Mouse (Mus musculus): ENCODE data around the gene Vmn1r15. TPM values are rescaled to one million over a fixed set of nuclear protein-coding genes. Genes with fewer than 3 reads are reported as not detected.

Gene Vmn1r15
- not detected in 2 replicates for polyA plus RNA-seq (2014; fragmentation: Nextera tagmentation; extraction: Ambion mirVana)

DNA sequence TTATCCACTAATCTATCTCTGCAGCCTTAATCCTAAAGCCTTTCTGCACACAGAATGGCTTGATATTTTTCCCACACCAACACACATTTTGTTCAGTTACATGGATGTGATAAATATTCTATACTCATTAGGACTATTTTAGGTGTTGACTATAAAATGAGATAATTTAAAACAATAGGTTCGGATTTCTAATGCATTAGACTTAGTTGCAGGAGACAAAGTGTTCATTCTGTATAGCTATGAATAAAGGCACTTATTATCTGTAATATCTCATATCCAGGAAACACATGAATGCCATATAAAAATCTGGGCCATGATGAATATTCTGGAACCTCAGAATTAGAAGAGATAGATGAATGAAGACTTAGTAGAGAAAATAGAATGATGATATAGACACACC lies at the start of gene Vmn1r15:
Gene Vmn1r15, plus strand, starts transcription at position 301 of the 400 bp plus-strand sequence.
- H3K4me2 ChIP-seq (ENCODE audit: low read depth, low read length), result no peak within 1 kb of the TSS
- WGBS, result 66% methylated on average over 1 of the region's 1 CpGs
- H3K9me3 ChIP-seq (ENCODE audit: control insufficient read depth, low read length), result no peaks in the 10 kb centered on the region
- H3K36me3 ChIP-seq (ENCODE audit: control insufficient read depth, insufficient read depth, low read length), result no peaks in the 10 kb centered on the region
- DNase-seq (ENCODE audit: low spot score) (no peak), ATAC-seq (ENCODE audit: low read depth) (no peak)
- no peak within 1 kb of the TSS for H3K4me3 ChIP-seq (ENCODE audit: low read depth, low read length)
- no peak within 1 kb of the TSS for H3K27ac ChIP-seq (replicated peaks; ENCODE audit: low read depth, low read length)
- no peak within 1 kb of the TSS for H3K9ac ChIP-seq (ENCODE audit: low read depth, low read length)
- H3K27me3 ChIP-seq (replicated peaks; ENCODE audit: control insufficient read depth, insufficient read depth, low read length), result no peaks in the 10 kb centered on the region
- H3K4me1 ChIP-seq (ENCODE audit: control insufficient read depth, insufficient read depth, low read length), result no peaks in the 10 kb centered on the region

DNA sequence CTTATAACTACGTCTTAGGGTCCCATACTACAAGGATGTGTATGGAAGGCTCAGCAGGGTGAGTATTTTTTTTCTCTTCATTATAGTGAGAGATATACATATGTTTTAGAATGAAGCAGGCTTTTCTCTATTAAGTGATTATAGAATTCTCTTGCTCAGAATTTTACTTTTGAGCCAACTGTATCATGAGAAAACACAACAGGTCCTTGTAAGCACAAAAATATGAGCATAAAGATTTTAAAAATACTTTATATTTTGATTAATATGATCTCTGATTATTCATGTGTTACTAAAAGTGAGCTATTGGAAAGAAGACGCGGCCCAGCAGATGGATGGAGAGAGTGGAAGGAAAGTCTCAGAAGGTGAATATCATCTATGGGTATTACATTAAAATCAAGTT lies 26.4 kb upstream of the Vmn1r15 start, which contains the start of gene Vmn1r14:
Gene Vmn1r14, plus strand, starts transcription at position 301 of the 400 bp plus-strand sequence.
- Histone ChIP-seq H3K36me3 (ENCODE audit: control insufficient read depth, insufficient read depth, low read length) (no peaks in the 10 kb centered on the region), H3K4me3 (ENCODE audit: low read depth, low read length) (no peak within 1 kb of the TSS), H3K4me1 (ENCODE audit: control insufficient read depth, insufficient read depth, low read length) (no peaks in the 10 kb centered on the region), H3K9ac (ENCODE audit: low read depth, low read length) (no peak within 1 kb of the TSS), H3K4me2 (ENCODE audit: low read depth, low read length) (no peak within 1 kb of the TSS), H3K27me3 (replicated peaks; ENCODE audit: control insufficient read depth, insufficient read depth, low read length) (no peaks in the 10 kb centered on the region), H3K27ac (replicated peaks; ENCODE audit: low read depth, low read length) (no peak within 1 kb of the TSS), H3K9me3 (ENCODE audit: control insufficient read depth, low read length) (no peaks in the 10 kb centered on the region)
- ATAC-seq (ENCODE audit: low read depth) (no peak), DNase-seq (ENCODE audit: low spot score) (no peak)
- WGBS, result 90% methylated on average over 3 of the region's 3 CpGs

DNA sequence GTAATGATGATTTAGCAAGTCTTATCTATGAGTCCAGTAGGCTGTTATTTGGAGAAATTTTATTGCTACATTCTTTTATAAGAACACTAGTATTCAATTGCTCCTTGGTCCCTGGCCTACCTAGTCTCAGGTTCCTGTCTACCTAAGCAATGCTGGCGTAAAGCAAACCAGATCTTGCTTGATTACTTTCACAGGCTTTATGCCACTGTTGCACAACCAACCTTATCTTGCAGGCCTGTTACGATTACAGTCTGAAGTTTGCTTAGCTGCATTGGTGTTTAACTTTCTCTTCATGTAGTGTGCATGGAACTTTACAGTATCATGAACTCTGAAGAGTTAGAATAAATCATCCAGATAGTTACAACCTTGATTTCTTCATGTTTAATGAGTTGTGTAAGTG lies 3.2 kb downstream of the Vmn1r15 start:
- 93% methylated on average over 2 of the region's 2 CpGs for WGBS
- no peak overlapping the region for H3K27ac ChIP-seq (replicated peaks; ENCODE audit: low read depth, low read length)

DNA sequence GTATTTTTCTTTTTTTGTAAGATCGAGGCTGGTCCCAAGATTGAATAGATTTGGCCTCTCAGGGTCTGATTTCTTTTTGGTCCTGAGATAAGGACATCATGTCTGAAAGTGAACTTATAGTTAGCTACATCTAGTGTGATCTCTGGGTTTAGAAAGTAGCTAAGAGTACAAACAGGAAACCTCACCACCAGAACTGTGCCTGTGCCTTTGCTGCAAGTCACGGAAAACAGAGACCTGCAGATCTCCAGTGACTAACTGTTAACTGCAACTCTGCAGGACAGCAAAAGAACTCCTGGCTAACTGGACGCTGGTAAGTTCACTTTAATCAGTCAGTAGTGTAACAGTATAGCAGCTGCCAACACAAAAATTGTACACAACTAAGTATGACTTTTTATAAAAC lies 14.1 kb downstream of the Vmn1r15 start:
- Histone ChIP-seq H3K9me3 (ENCODE audit: control insufficient read depth, low read length) (no peaks in the 10 kb centered on the region), H3K4me3 (ENCODE audit: low read depth, low read length) (no peak overlapping the region), H3K36me3 (ENCODE audit: control insufficient read depth, insufficient read depth, low read length) (no peaks in the 10 kb centered on the region), H3K4me2 (ENCODE audit: low read depth, low read length) (no peak overlapping the region), H3K9ac (ENCODE audit: low read depth, low read length) (no peak overlapping the region), H3K4me1 (ENCODE audit: control insufficient read depth, insufficient read depth, low read length) (no peaks in the 10 kb centered on the region), H3K27ac (replicated peaks; ENCODE audit: low read depth, low read length) (no peak overlapping the region), H3K27me3 (replicated peaks; ENCODE audit: control insufficient read depth, insufficient read depth, low read length) (no peaks in the 10 kb centered on the region)
- WGBS, result 68% methylated on average over 3 of the region's 3 CpGs
- DNase-seq (ENCODE audit: low spot score) (no peak), ATAC-seq (ENCODE audit: low read depth) (no peak)

More for the DNA sequence above, 3.2 kb downstream of the Vmn1r15 start:
- H3K4me3 ChIP-seq (ENCODE audit: low read depth, low read length), result no peak overlapping the region
- ATAC-seq (ENCODE audit: low read depth) (no peak), DNase-seq (ENCODE audit: low spot score) (no peak)
- no peak overlapping the region for H3K9ac ChIP-seq (ENCODE audit: low read depth, low read length)
- no peaks in the 10 kb centered on the region for H3K27me3 ChIP-seq (replicated peaks; ENCODE audit: control insufficient read depth, insufficient read depth, low read length)
- no peaks in the 10 kb centered on the region for H3K9me3 ChIP-seq (ENCODE audit: control insufficient read depth, low read length)
- H3K4me2 ChIP-seq (ENCODE audit: low read depth, low read length), result no peak overlapping the region
- no peaks in the 10 kb centered on the region for H3K4me1 ChIP-seq (ENCODE audit: control insufficient read depth, insufficient read depth, low read length)
- no peaks in the 10 kb centered on the region for H3K36me3 ChIP-seq (ENCODE audit: control insufficient read depth, insufficient read depth, low read length)

DNA sequence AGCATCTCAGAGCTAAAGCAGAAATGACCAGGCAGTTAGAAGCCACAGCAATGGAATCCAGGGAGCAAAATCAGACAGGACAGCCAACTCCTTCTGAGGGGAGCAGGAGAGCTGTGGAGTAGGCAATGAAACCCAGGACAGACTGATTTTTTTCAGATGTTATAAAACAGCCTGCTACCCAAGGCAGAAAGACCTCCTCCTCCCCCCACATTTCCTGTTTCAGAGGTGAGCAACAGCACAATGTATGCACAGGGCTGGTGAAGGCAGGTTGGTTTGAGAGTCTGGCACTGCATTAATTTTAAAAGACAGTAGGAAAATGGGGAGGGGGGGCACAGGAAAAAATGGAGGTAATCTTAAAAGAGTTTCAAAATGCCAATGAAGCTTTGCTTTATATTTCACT lies 14.8 kb downstream of the Vmn1r15 start:
- Histone ChIP-seq H3K4me3 (ENCODE audit: low read depth, low read length) (no peak overlapping the region), H3K9ac (ENCODE audit: low read depth, low read length) (no peak overlapping the region), H3K27ac (replicated peaks; ENCODE audit: low read depth, low read length) (no peak overlapping the region), H3K27me3 (replicated peaks; ENCODE audit: control insufficient read depth, insufficient read depth, low read length) (no peaks in the 10 kb centered on the region), H3K4me1 (ENCODE audit: control insufficient read depth, insufficient read depth, low read length) (no peaks in the 10 kb centered on the region), H3K36me3 (ENCODE audit: control insufficient read depth, insufficient read depth, low read length) (no peaks in the 10 kb centered on the region), H3K4me2 (ENCODE audit: low read depth, low read length) (no peak overlapping the region), H3K9me3 (ENCODE audit: control insufficient read depth, low read length) (no peaks in the 10 kb centered on the region)
- DNase-seq (ENCODE audit: low spot score) (no peak), ATAC-seq (ENCODE audit: low read depth) (no peak)

DNA sequence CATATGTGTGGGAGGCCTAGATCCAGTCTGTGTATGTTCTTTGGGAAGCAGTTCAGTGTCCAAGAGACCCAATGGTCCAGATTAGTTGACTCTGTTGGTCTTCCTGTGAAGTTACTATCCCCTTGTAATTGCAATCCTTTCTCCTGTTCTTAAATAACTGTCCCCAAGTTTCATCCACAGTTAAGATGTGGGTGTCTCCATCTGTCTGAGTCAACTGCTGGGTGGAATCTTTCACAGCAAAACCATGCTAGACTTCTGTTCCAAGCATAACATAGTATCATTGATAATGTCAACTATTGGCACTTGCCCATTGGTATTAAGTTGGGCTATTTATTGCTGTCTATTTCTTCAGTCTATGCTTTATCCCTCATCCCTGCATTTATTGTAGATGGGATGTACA lies 21.2 kb downstream of the Vmn1r15 start:
- Histone ChIP-seq H3K27me3 (replicated peaks; ENCODE audit: control insufficient read depth, insufficient read depth, low read length) (no peaks in the 10 kb centered on the region), H3K4me2 (ENCODE audit: low read depth, low read length) (no peak overlapping the region), H3K9me3 (ENCODE audit: control insufficient read depth, low read length) (no peaks in the 10 kb centered on the region), H3K9ac (ENCODE audit: low read depth, low read length) (no peak overlapping the region), H3K36me3 (ENCODE audit: control insufficient read depth, insufficient read depth, low read length) (no peaks in the 10 kb centered on the region), H3K27ac (replicated peaks; ENCODE audit: low read depth, low read length) (no peak overlapping the region), H3K4me3 (ENCODE audit: low read depth, low read length) (no peak overlapping the region), H3K4me1 (ENCODE audit: control insufficient read depth, insufficient read depth, low read length) (no peaks in the 10 kb centered on the region)
- DNase-seq (ENCODE audit: low spot score) (no peak), ATAC-seq (ENCODE audit: low read depth) (no peak)

Other genes with a start within 250 kb of the Vmn1r15 start
- gene Vmn1r7, start 232.6 kb upstream of the Vmn1r15 start, polyA plus RNA-seq (2014; fragmentation: Nextera tagmentation; extraction: Ambion mirVana), result not detected in 2 replicates
- gene Vmn1r8, start 225.7 kb upstream of the Vmn1r15 start, polyA plus RNA-seq (2014; fragmentation: Nextera tagmentation; extraction: Ambion mirVana), result not detected in 2 replicates
- gene Vmn1r9, start 191.2 kb upstream of the Vmn1r15 start, polyA plus RNA-seq (2014; fragmentation: Nextera tagmentation; extraction: Ambion mirVana), result not detected in 2 replicates
- not detected in 2 replicates for gene Vmn1r10, start 148.5 kb upstream of the Vmn1r15 start, polyA plus RNA-seq (2014; fragmentation: Nextera tagmentation; extraction: Ambion mirVana)
- not detected in 2 replicates for gene Vmn1r11, start 124.5 kb upstream of the Vmn1r15 start, polyA plus RNA-seq (2014; fragmentation: Nextera tagmentation; extraction: Ambion mirVana)
- not detected in 2 replicates for gene Vmn1r12, start 101.0 kb upstream of the Vmn1r15 start, polyA plus RNA-seq (2014; fragmentation: Nextera tagmentation; extraction: Ambion mirVana)
- not detected in 2 replicates for gene Vmn1r13, start 54.7 kb upstream of the Vmn1r15 start, polyA plus RNA-seq (2014; fragmentation: Nextera tagmentation; extraction: Ambion mirVana)
- gene Vmn1r14, start 26.3 kb upstream of the Vmn1r15 start, polyA plus RNA-seq (2014; fragmentation: Nextera tagmentation; extraction: Ambion mirVana), result not detected in 2 replicates
- not detected in 2 replicates for gene Vmn1r16, start 71.5 kb downstream of the Vmn1r15 start, polyA plus RNA-seq (2014; fragmentation: Nextera tagmentation; extraction: Ambion mirVana)
- not detected in 2 replicates for gene Vmn1r17, start 105.8 kb downstream of the Vmn1r15 start, polyA plus RNA-seq (2014; fragmentation: Nextera tagmentation; extraction: Ambion mirVana)
- not detected in 2 replicates for gene Vmn1r18, start 137.8 kb downstream of the Vmn1r15 start, polyA plus RNA-seq (2014; fragmentation: Nextera tagmentation; extraction: Ambion mirVana)
- gene Vmn1r19, start 145.8 kb downstream of the Vmn1r15 start, polyA plus RNA-seq (2014; fragmentation: Nextera tagmentation; extraction: Ambion mirVana), result not detected in 2 replicates
- not detected in 2 replicates for gene Vmn1r20, start 171.0 kb downstream of the Vmn1r15 start, polyA plus RNA-seq (2014; fragmentation: Nextera tagmentation; extraction: Ambion mirVana)